Mouse (Mus musculus) embryo, embryonic 11.5 days (tissue): ENCODE measurements at regions not wholly inside any gene's neighbourhood (a gene's known extent, or its start where the extent isn't known, plus 50 kb on each side); places are given as distances from the start of the nearest gene placed in this dataset.

Source experiments
- DNase-seq: peaks from one replicate; pipeline ENCODE4 v3.0.0-alpha.2; 2012; ENCODE audit warnings: low read depth, low spot score

DNA sequence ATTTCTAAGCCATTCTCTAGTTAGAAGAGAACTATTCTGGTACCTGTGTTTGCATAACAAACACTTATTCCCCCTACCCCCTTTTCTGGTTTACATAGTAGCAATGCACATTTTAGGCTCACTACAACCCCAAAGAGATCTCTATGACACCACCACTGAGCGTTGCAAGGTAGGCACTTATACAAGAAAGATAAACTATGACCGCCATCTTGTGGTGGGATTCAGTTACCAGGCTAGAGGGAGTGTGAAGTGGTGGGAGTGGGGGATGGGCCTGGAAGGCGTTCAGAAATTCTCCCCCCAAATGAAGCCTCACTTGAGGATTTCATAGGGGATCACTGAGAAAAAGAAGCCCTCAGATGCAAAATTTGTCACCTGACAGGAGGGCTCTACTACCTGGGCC is 64.4 kb upstream of the Fst start:
- peak; percentile 11 for DNase-seq

DNA sequence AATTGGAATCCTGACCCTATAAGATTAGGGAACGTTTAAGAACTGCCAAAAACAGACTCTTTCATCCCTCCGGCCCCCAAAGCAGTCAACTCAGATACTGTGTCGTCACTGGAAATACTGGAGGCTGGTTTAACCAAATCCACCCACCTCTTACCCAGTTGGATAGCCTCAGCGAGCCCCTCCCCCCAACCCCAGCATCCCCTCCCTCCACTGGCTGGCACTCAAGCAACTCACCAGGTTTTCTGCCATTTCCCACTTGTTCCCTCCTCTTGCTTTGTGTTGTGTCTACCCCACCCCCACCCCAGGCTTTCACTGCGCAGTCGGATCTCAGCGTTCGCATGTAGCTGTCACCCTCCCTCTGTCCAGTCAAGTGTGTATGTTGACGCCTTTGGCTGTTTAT is 68.1 kb upstream of the Fst start:
- DNase-seq: no peak

DNA sequence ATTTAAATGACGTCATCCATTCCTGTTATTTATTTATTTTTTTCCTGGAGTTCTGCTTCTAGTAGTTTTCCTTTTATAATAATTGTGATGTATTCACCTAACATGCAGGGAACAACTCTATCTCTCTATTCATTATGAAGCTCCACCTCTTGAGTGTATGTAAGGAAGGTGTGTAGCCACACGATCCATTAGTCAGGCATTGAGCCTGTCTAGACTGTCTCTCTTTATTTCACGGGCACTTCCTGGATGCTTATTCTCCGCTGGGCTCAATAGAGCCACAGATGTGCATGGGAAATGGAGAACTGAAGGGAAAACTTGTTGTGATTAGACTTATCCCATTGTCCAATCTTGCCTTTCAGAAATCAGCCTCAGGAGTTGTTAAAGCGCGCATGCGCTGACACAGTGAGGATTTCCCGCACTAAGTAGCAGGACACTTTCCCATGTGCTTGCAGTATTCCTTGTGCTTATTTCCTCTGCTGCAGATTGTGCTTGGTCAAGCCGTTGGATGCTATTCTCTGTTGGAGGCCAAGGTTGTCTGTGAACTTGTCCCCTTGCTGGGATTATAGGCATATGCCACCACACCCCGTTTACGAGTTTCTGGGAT is 71.5 kb upstream of the Fst start:
- no peak for DNase-seq

DNA sequence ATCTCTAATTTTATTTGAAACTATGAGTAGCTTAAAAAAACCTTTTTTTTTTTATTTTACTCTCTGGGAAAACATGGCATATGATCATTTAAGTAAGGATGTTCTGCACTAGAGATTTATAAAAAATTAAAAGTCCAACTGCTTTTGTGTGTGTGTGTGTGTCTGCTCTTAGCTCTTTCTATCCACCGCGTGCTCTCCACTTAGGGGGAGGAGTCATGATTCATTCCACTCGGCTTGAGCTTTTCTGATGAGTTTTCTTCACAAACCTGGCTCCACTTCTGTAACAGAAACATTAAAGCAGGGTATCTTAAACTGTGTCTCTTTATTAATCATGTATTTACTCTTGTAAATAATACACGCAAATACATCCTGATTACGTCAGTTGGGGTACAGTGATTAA is 73.0 kb upstream of the Fst start:
- DNase-seq: no peak

DNA sequence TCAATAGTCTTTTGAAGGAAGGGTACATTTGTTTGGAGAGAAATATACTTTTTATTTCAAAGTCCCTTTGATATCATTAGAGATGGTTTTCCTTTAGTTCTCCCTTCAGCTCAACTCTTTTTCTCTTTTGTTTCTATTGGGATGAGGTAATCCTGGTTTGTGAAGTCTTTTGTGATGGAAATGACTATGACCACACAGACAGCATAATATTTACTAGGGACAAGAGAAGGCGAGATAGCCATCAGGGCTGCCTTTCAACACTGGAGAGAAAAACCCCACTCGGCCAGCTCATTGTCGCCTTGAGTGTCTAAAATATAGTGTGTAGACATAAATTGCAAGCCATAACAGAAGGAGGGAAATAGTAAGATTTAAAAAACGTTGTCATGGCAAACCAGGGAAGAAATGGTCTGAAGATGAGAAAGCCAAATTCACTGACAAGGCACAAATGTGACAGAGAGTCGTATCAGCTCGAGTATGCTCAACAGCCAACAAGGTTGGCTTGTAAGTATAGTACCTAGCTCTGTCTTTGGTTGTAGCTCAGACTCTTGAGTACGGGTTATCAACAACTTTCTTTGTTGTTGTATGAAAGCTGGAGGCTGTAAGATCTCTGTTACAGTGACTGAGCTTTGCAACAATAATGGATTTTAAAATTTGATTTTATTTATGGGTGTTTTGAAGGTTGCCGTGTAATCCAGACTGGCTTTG is 73.8 kb upstream of the Fst start:
- DNase-seq: no peak

DNA sequence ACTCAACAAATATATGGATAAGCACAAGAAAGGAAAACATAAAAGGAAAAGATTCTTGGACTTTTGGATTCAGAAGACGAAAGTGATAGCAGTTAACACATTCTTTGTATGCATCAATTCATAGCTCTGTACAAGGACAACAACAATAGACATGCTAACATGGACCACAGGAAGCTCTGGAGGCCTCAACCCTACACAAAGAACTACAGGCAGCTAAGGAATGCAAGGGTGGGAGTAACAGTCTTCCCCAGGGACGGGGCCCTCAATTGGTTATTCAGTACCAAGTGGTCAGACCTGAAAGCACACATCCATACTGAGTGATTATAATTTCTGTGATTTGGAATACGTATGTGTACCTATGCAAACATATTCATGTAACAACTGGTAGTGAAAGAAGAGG is 75.8 kb upstream of the Fst start:
- DNase-seq: no peak

DNA sequence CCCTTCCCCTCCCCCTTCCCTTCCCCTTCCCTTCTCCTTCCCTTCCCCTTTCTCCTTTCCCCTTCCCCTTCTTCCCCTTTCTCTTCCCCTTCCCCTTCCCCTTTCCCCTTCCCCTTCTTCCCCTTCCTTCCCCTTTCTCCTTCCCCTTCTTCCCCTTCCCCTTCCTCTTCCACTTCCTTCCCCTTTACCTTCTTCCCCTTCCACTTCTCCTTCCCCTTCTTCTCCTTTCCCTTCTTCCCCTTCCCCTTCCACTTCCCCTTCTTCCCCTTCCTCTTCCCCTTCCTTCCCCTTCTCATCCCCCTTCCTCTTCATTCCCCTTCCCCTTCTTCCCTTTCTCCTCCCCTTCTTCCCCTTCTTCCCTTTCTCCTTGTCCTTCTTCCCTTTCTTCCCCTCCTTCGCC is 77.0 kb upstream of the Fst start:
- DNase-seq: no peak

DNA sequence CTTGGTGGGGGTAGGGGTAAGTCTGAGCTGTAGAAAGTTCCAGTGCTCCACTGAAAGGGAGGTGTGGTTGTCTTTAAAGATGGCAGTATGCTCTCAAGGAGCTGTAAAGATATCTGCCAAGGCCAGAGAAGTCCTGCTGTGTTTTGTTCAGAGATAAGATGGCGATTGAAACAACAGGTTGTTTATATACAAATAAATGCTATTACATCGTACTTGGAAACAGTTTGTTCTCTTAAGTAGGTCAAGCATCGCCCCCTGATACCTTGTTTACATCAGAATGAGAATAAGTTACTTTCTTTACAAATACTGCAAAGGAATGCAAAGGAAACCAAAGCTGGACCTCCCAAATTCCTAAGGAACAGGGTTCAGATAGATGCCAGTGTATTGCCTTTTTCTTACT is 113.0 kb upstream of the Fst start:
- no peak for DNase-seq

DNA sequence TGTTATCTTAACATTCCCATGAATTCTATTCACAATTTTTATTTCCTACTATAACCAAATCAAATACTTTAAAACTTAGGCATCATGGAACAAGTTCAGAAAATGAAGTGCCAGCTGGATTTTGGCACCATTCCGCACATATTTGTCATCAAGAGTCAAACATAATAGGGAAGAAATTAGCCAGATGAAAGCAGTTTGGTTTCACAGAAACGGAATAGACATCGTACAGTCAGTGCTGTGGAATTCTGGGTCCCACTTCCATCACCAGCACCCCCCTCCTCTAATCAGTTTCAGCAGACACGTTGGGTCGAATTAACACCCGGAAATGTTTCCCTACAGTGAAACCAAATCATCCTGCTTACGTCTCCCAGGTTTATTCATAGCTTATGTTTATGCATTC is 125.8 kb upstream of the Fst start:
- DNase-seq: no peak

DNA sequence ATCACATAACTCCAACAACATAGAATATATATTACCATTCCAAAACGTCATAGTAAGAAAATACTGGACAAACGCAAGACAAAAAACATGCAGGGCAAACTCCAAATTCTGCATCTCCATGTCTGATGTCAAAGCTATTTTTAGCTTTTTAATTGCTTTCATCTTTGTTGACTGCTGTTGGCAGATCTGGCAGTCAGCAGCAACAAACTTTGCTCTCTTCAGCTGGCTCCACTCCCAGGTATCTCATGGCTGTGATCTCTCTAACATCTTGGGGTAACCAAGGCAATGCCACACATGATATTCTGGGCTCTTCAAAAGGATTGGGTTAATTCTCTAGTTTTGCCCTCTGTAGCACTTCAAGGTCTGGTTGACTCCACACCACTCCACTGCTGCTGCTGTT is 128.9 kb upstream of the Fst start:
- DNase-seq: no peak

DNA sequence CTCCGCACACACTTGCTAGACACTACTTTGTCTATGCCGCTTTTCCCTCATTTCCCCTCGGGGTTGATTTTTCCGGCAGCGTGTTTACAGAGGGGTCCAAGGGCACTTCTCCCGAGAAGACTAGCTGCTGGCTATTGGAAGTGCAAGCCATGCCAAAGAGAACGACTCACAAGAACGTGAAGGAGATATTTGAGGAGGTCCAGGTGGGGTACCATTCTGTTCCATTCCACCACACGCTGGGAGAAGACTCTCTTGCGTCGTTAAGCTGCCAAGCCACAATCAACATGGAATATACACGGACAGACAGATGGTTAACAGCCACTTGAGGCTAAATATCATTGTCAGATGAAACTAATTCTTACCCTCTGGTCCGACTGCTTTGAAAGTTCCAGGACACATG is 144.6 kb upstream of the Fst start:
- no peak for DNase-seq

DNA sequence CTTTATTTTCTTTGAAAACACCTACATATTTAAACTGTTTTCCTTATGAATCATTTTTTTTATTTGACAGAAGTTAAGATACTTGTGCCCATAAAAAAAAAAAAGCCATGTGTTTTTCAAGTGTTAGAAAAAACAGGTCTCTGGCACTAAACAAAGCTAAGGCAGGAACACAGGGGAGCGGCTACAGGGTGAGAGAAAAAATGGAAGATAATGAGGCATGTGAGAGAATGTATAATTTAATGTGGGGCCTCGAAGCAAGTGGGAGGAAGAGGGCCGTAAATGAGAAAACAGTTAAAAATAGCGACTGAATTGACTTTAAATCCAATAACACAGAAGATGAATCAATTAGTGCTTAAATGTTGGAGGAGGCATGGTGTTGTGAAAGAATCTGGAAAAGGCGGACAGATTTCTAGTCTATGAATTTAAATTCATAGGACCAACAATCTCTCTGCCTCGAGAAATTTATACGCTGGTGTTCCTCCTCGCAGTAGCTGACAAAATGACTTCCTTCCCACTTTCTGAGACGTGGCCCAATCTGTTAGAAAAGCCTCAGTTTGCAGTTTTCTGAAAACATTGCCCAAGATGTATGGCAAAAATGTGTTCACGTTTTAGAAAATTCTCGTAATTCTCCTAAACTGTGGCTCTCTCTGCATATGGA is 145.4 kb upstream of the Fst start:
- no peak for DNase-seq

DNA sequence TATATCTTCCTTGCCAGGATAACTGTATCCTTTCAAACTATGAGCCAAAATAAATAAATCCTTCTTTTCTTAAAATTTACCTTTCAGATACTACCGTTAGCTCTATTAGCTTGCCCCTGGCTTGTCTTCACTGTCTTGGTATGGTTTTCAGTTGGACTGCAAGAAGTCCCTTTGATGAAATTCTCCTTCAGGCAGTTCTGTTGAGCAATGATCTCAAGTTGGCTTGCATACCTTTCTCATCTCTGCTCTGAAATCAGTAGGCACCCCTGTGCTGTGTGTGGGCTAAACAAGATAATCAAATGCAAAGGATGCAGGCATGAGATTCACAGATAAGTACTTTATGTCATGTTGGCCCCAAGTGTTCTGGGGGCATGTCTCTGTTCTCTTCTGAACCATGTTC is 155.2 kb upstream of the Fst start:
- DNase-seq: no peak

DNA sequence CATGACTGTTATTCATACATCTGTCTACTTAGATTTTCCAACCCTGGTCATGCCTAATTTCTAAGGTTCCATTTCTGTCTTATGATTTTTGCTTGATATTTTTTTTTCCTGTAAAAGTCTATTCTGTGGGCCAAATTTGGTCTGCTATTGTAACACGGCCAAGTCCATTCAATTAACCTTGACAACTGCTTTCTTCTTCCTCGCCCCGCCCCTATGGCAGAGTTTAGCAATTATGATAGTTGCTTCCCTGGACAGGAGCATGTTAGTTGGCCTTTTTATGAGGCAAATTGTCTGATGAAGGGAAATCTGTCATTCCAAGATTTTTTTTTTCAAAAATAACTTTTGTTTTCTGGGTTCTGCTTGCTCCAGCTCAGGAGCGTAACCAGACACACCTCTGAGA is 160.7 kb upstream of the Fst start:
- no peak for DNase-seq

DNA sequence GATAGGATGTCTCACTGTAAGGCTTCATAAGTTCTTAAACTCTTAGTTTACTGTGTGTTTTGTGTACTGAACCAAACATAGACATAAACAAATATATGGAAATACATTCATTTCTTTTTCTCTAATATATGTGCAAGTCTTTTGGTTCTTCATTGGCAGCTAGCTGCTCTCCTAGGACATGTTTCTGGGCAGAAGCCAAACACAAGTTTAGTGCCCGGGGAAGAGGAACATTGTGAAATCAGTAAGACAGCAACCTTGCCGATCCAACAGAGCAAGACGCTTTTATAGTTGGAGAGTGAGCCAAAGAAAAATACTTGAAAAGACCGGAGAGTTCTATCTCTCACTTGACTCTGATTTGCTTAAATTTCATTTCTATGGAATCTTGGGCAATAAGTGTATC is 178.0 kb upstream of the Fst start:
- DNase-seq: no peak

DNA sequence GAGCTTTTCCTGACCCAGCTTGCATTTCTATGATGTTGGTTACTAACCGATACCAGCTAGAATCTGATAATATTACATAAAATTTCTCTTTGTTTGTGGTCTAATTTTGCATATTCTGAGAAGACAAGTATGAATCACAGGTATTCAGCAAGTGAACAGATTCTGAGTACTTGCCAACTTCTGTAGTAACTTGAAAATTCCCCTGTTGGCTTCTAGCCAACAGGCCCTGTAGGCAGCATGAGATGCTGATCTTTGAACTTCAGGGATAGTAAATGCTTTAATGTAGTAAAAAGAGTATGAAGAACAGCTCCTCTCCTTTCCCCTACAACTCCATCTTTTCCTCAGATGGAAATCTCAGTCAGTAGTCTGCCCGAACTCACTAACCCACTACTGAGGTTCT is 178.5 kb upstream of the Mocs2 start:
- no peak for DNase-seq

DNA sequence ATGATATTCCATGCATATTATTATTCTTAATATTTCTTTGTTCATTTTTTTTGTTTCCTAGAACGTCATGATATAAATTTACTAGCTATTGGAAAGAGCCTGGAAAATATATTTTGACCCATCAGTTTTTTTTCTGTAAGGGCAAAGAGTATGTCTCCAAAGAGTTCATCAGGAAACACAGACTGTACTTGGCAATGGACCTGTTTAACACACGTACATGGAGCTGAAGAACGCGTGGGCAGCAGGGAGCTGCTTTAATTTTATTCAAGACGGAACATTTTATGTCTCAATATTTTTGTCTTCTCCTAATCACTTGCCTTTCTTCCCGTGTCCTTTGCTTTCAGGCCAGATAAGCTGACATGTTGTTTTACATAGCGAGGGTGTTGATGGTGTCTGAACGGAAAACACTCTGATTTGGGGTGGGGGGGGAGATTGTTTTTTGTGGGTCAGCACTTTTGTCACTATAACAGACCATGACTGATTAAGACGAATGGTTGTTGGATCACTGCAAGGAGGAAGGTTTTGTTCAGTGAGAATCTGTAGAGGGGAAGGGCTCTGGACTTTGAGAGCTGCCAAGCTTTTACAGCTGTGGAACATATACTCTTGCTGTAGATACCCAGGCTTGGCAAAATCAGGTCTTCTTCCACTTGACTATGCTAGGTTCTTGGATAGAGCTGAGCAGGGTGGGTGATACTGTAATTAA is 176.2 kb upstream of the Mocs2 start:
- no peak for DNase-seq

DNA sequence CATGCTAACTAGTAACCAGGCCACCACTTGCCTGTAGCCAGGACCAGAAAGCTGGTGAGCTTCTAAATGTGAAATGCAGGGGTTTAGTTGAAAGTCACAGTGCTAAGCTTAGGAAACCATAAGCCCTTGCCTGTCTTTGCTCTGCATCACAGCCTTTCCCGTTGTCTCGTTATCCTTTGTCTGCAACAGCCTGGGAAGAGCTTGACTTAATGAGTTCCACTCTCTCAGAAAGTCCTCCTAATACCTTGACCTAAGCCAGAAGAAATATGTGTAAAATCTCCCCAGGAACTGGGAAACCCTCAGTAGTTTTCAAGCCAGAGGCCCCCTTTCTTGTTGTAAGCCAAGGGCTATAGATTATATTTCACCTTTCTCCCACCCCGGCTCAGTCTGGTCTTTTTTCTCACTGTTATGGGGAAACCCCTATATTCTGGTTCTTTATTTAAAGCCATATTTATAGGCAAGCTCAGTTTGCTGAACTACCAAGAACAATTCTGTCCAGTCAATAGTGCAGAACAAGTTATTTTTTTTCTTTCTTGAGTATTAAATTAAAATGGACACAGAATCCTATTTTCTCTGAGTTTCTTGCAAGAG is 175.0 kb upstream of the Mocs2 start:
- DNase-seq: no peak

DNA sequence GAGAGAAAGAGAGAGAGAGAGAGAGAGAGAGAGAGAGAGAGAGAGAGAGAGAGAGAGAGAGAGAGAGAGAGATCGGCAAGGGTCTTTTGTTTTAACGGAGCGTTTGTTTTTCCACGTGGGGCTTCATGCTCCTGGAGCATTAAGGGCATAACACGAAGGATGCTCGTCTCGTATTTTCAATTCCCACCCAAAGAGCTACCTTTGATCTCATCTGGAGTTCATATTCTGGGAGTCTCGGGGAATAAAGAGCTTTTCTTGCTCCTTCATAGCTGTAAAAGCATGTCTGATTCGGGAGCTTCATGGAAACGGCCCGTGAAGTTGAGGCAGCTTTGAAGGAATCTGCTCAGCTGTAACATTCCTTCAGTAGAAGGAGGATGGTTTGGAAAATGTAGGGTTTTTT is 174.5 kb upstream of the Mocs2 start:
- no peak for DNase-seq

DNA sequence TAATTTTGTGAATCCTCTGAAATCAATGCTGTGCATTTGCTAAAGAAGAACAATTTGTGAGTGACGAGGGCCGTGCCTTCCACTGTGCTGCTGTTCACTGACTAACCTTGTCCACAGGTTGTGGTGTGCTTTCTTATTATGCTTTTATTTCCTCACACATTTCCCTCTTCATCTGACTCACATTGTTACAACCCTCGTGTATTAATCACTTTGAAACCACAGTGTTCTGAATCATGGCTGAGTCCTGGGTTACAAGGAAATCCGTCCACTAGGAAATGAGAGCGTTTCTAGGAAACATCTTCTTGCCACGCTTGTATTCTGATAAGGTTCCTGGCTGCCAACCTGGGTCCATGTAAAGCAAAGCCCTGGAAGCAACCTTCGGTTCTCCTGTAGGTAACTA is 163.8 kb upstream of the Mocs2 start:
- no peak for DNase-seq

DNA sequence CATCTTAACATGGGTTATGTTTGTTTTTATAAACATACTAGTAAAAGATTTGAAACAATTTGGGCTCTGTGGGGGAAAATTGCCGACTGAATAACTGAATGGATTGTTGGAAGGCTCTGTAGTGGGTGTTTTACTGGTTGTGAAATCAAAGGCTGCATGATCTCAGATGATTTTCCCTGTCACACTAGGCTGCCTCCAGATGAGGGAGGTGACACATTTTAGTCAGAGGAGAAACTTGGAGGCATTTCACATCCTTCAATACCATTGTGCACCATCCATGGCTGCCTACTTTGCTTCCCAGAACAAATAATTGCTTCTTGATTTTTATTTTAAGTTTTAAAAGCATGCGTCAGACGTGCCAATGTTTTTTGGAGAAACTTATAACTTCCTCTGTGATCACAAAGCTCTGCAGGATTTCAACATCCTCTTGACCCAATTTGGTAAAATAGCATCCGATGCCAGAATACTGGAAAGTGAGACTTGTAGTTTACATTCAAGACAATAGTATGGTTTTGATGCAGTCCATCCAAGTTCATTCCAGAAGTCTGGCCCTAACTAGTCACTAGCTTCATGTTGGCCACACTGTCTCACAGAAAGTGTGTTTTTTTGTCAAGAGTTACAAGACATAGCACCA is 163.0 kb upstream of the Mocs2 start:
- DNase-seq: no peak

DNA sequence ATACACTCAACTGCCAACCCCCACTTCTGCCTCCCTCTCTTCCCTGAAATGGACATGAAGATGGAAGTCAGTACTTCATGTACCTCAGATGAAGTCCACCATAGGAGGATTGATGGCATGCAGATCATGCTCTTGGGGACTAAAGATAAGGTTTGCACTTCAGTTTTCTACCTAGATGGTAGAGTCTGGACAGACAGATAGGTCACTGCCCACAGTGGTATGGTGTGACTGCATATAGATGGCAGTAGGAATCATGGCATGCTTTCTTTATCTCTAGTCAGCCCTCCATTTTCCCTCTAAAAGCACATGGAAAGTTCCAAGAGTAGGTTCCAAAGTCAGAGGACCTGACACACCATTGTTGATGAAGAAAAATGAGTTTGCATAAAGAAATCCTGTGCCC is 145.6 kb upstream of the Mocs2 start:
- no peak for DNase-seq
